Mouse (Mus musculus) retina, embryonic 14.5 days (tissue): ENCODE results near the gene Dnhd1.

ENCODE experiments used
- DNase-seq: peaks from one replicate; pipeline ENCODE4 v3.0.0-alpha.2; 2015; ENCODE audit warnings: low spot score

The Dnhd1 gene

GRCm38 (mm10) chr7:105650639-105651435, at the start of gene Dnhd1:
Dnhd1 (plus strand) TSS chr7:105650827.
- peak; percentile 80 for DNase-seq

DNA sequence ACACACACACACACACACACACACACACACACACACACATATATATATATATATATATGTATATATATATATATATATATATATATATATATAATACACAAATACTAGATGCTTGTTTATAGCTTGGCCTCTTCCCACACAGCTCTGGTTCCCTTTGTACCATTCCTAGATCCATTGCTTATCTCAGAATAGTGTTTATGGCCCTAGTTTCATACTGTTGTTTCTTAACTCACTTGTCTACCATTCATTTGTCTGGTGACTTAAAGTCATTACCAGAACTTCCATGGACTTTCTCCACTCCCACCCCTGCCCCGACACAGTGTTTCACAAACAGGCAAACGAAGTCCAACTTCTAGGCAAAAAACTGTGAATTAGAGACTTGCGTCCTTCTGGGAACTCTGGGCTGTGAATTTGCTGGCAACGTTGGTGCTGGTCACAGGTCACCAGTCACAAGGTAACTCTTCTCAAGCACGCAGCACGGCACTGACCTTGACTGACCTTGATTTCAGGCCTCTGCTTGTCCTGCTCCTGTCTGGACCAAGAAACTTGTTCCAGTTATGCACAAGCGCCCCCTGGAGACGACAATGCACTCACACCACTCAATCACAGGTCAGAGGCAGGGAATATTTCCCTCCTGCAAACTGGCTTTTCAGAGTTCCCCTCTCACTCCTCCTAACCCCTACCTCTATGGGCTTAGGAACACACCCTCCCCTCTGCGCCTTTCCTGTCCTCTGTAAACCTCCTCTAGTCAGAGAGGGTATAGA, 47.6 kb upstream of the Dnhd1 start:
- peak; percentile 74 for DNase-seq

DNA sequence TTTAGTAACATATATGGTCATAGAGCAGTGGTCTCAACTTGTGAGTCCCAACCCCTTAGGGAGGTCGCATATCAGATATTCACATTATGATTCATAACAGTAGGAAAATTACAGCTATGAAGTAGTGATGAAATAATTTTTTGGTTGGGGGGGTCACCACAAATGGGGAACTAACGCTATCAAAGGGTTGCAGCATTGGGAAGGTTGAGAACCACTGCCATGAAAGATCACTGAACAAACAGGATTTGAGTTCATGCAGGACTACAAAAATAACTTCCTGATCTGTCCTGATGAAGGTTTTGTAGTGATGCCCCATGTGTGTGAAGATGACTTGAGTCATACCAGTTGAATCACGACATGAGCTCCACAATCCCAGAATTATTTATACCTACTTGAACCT, 42.2 kb upstream of the Dnhd1 start:
- DNase-seq, result no peak

- DNase-seq, result no peak
Measured at GRCm38 (mm10) chr7:105611767-105612166, 38.9 kb upstream of the Dnhd1 start.

GRCm38 (mm10) chr7:105614400-105614799, 36.2 kb upstream of the Dnhd1 start:
- DNase-seq, result no peak

GRCm38 (mm10) chr7:105615720-105616119, 34.9 kb upstream of the Dnhd1 start:
- no peak for DNase-seq

DNA sequence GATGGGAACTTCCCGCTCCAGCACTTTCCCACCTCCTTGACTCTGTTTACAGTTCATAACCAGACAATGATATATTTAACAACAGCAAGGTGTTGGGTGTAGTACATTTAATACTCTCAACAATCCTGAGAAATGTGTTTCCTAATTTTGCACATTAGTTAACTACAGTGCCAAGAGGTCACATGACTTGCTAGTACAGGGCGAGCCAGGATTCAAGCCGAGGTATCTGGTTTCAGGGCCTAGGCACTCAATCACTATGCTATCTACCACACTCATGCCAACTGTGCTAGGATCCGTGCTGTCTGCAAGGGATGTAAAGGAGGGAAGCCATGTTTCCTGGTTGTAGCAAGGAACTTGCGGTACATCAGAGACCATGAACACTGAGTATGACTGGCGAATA, 34.1 kb upstream of the Dnhd1 start:
- no peak for DNase-seq

DNA sequence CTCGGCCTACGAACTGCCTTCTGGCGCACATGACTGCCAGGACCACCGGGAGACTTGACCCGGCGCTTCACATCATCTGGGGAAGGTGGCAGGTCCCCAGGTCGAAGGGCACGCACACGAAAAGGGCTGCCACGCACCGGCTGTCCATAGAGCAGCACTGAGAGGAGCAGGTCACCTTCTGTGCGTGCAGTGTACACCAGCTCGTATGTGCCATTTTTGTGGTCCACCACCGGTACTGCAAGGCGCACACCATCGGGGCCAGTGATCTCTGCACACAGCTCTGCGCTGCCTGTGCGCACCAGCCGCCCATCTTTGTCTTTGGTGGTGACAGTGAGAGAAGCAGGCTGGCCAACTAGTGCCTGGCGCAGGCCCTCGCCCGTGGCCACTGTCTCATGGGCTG, 32.8 kb upstream of the Dnhd1 start:
- no peak for DNase-seq

DNA sequence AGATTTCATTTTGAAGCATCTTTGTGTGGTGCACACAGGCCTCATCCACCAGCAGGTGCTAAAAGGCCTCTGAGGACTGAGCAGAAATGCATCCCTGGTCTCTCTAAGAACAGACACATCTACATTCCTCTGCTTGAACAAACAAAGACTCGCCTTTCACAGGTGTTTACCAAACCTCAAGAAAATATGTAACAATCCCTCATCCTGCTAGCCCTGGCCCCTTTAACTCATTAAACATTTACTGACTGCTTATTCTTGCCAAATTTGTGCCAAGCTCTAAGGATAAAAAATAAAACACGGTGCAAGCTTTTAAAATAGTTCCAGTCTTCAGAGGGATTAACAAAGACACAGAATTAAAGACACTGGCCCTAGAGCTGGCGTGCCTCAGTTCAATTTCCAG, 30.9 kb upstream of the Dnhd1 start:
- no peak for DNase-seq

GRCm38 (mm10) chr7:105621053-105621452, 29.6 kb upstream of the Dnhd1 start:
- no peak for DNase-seq

GRCm38 (mm10) chr7:105621646-105622292, 28.9 kb upstream of the Dnhd1 start:
- peak; percentile 7 for DNase-seq

DNA sequence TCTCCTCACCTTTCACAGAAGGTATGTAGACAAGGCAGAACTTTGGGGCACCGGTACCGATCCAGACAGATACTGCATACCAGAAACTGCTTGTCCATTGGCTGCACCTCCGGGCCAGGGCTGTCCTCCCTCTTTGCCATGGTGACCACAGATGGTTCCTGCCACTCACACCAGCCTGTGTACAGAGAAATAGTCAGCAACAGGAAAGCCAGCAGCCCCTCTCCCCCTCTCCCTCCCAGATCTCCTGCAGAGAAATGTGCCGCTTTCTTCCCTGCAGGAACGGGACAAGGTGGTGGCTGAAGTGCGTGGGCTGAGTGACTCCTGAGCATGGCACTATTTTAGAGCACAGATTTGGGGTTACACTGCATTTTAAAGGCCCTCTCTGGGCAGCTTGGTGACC, 25.2 kb upstream of the Dnhd1 start:
- DNase-seq, result no peak

DNA sequence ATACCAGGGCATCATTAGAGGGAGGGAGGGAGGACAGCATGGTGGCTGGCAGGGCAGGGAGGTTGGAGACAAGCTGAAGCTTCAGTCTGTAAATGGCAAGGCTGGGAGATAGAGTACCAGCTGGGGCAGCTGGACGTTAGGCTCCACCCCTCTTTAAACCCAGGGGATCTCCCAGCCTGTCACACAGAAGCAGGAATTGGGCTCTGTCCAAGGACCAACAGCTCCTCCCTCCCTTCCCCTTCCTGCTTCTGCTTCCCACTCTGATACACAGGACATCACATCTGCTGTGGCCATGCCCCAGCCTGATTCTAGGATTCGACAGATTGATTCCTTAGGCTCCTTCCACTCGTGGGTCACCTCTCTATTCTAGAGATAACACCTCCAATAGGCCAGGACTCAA, 22.0 kb upstream of the Dnhd1 start:
- DNase-seq, result peak; percentile 41

GRCm38 (mm10) chr7:105632551-105632972, 18.1 kb upstream of the Dnhd1 start:
- DNase-seq, result no peak

- DNase-seq, result peak; percentile 92
Measured at GRCm38 (mm10) chr7:105633127-105633800, 17.4 kb upstream of the Dnhd1 start, which contains the start of gene Trim3. Trim3 (minus strand) TSS chr7:105633571.

- no peak for DNase-seq
Measured at GRCm38 (mm10) chr7:105633801-105634135, 16.9 kb upstream of the Dnhd1 start.

DNA sequence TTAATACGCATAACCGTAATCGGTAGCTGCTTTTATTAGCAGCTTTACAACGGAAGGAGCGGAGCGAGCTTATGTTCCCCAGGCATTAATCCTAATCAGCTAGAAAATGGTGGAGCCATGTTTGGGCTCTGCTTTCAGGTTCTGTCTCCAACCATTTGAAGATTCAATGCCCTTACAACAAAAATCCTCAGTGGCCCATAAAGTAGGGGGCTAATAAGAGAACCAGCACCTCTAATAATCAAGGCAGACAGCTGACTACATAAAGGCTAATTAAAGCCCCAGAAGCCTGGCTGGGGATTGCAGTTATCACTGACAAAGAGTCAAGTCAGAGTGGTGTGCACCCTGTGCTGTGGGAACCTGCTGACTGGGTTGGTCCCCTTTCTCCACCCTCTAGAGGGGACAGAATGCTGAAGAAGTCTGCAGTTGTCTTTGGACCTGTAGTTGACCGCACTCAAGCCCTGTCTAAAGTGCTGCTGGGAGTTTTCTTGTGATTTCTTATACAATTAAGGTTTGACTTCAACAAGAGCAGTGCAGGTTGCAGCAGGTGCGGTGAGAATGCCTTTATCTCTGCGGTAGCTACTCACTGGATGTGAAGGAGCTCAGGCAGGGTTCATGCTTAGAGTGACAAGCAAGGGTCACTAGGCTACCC, 16.2 kb upstream of the Dnhd1 start:
- peak; percentile 22 for DNase-seq

GRCm38 (mm10) chr7:105635726-105636125, 14.9 kb upstream of the Dnhd1 start:
- no peak for DNase-seq

- DNase-seq, result no peak
Measured at GRCm38 (mm10) chr7:105638776-105639175, 11.9 kb upstream of the Dnhd1 start.

DNA sequence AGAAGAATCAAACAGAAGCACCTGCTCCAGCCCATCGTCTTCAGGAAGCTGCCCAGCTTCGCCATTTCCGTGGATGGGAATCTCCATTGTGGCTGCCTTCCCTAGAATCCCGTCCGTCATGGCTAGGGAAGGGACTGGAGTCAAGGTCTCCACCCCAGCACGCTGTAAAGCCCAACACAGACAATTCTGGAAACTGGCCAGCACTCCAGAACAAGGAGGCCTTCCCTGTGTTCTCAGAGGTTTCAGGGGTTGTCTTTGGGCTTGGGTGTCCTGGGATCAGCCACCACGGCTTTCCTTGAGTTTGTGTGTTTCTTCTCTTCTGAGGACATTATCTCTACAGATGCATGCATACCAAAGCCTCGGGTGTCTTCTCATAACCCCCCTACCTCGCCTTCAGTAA, 11.3 kb upstream of the Dnhd1 start:
- no peak for DNase-seq

- DNase-seq, result no peak
Measured at GRCm38 (mm10) chr7:105639756-105640155, 10.9 kb upstream of the Dnhd1 start, which contains the start of gene Timm10b. Timm10b (plus strand) TSS chr7:105640056.
